Mouse (Mus musculus) inflammation-experienced regulatory T-cells (primary cell): ENCODE measurements around the gene Olfr1152. TPM values are rescaled to one million over a fixed set of nuclear protein-coding genes. Genes with fewer than 3 reads are reported as not detected.

Experiments used
- polyA plus RNA-seq, 2 experiments: library from polyadenylated mRNA; unstranded; fragments of 100-300 nt; shearing (Covaris generic); gene quantifications; one replicate each; pipeline ENCODE4 v1.2.1; 2017

The Olfr1152 gene
- polyA plus RNA-seq, result under 1 TPM; 0.08 to 0.44 TPM

GRCm38 (mm10) chr2:87866192-87866591 is at the start of gene Olfr1152:
Olfr1152 (plus strand) TSS chr2:87866492.

GRCm38 (mm10) chr2:87830233-87830632 is 36.1 kb upstream of the Olfr1152 start, which contains the start of gene Olfr1148:
Olfr1148 (plus strand) TSS chr2:87830533.

GRCm38 (mm10) chr2:87843693-87844092 is 22.6 kb upstream of the Olfr1152 start, which contains the start of gene Olfr1150-ps1:
Olfr1150-ps1 (plus strand) TSS chr2:87843993.

GRCm38 (mm10) chr2:87855562-87855961 is 10.7 kb upstream of the Olfr1152 start, which contains the start of gene Olfr1151:
Olfr1151 (plus strand) TSS chr2:87855862.

GRCm38 (mm10) chr2:87894662-87895061 is 28.4 kb downstream of the Olfr1152 start, which contains the start of gene Olfr1153:
Olfr1153 (plus strand) TSS chr2:87894962.

GRCm38 (mm10) chr2:87905066-87905465 is 38.8 kb downstream of the Olfr1152 start, which contains the start of gene Olfr1154:
Olfr1154 (minus strand) TSS chr2:87905166.

Other genes with a start within 250 kb of the Olfr1152 start
- not detected for gene Olfr1131, start 239.4 kb upstream of the Olfr1152 start, polyA plus RNA-seq
- gene Olfr1132, start 229.0 kb upstream of the Olfr1152 start, polyA plus RNA-seq, result not detected
- gene Olfr1133, start 219.1 kb upstream of the Olfr1152 start, polyA plus RNA-seq, result not detected
- under 1 TPM; 0.19 to 0.22 TPM for gene Olfr1134, start 208.0 kb upstream of the Olfr1152 start, polyA plus RNA-seq
- gene Olfr1135, start 192.8 kb upstream of the Olfr1152 start, polyA plus RNA-seq, result not detected
- not detected for gene Olfr1136, start 172.5 kb upstream of the Olfr1152 start, polyA plus RNA-seq
- not detected for gene Olfr1137, start 153.3 kb upstream of the Olfr1152 start, polyA plus RNA-seq
- gene Olfr1138, start 126.5 kb upstream of the Olfr1152 start, polyA plus RNA-seq, result under 1 TPM in 1 of 2 experiments, not detected in 1; 0.40 TPM
- gene Olfr1140, start 122.7 kb upstream of the Olfr1152 start, polyA plus RNA-seq, result not detected
- not detected for gene Olfr1141, start 112.5 kb upstream of the Olfr1152 start, polyA plus RNA-seq
- under 1 TPM in 1 of 2 experiments, not detected in 1; 0.13 TPM for gene Olfr152, start 87.0 kb upstream of the Olfr1152 start, polyA plus RNA-seq
- gene Olfr1143, start 65.9 kb upstream of the Olfr1152 start, polyA plus RNA-seq, result under 1 TPM in 1 of 2 experiments, not detected in 1; 0.71 TPM
- gene Olfr1145, start 56.7 kb upstream of the Olfr1152 start, polyA plus RNA-seq, result not detected
- under 1 TPM in 1 of 2 experiments, not detected in 1; 0.81 TPM for gene Olfr1148, start 36.0 kb upstream of the Olfr1152 start, polyA plus RNA-seq
- not detected for gene Olfr1150-ps1, start 22.5 kb upstream of the Olfr1152 start, polyA plus RNA-seq
- under 1 TPM; 0.20 to 0.82 TPM for gene Olfr1151, start 10.6 kb upstream of the Olfr1152 start, polyA plus RNA-seq
- gene Olfr1153, start 28.5 kb downstream of the Olfr1152 start, polyA plus RNA-seq, result not detected
- not detected for gene Olfr1154, start 38.7 kb downstream of the Olfr1152 start, polyA plus RNA-seq
- not detected for gene Olfr1155, start 78.6 kb downstream of the Olfr1152 start, polyA plus RNA-seq
- gene Olfr1156, start 86.6 kb downstream of the Olfr1152 start, polyA plus RNA-seq, result under 1 TPM; 0.11 to 0.26 TPM
- under 1 TPM in 1 of 2 experiments, not detected in 1; 0.18 TPM for gene Olfr1157, start 101.8 kb downstream of the Olfr1152 start, polyA plus RNA-seq
- gene Olfr74, start 108.2 kb downstream of the Olfr1152 start, polyA plus RNA-seq, result under 1 TPM in 1 of 2 experiments, not detected in 1; 0.60 TPM
- gene Olfr1158, start 123.6 kb downstream of the Olfr1152 start, polyA plus RNA-seq, result not detected
- gene Olfr1160, start 141.8 kb downstream of the Olfr1152 start, polyA plus RNA-seq, result under 1 TPM in 1 of 2 experiments, not detected in 1; 0.04 TPM
- gene Olfr1161, start 156.3 kb downstream of the Olfr1152 start, polyA plus RNA-seq, result not detected
- gene Olfr73, start 171.2 kb downstream of the Olfr1152 start, polyA plus RNA-seq, result not detected
- under 1 TPM in 1 of 2 experiments, not detected in 1; 0.10 TPM for gene Olfr1162, start 184.6 kb downstream of the Olfr1152 start, polyA plus RNA-seq
- under 1 TPM in 1 of 2 experiments, not detected in 1; 0.80 TPM for gene Olfr1163, start 205.3 kb downstream of the Olfr1152 start, polyA plus RNA-seq
- gene Olfr1164, start 227.5 kb downstream of the Olfr1152 start, polyA plus RNA-seq, result not detected